Mouse (Mus musculus): ENCODE data around the gene Pin1rt1. TPM values are rescaled to one million over a fixed set of nuclear protein-coding genes. Genes with fewer than 3 reads are reported as not detected.

The Pin1rt1 gene
- polyA plus RNA-seq, 1 experiment: not detected

- WGBS: 81% methylated on average over 3 of the region's 3 CpGs
- no peak for TF ChIP-seq CTCF (IDR thresholded peaks at IDR 0.05; ENCODE audit: insufficient read depth, low read depth, low read length)
- no peak for TF ChIP-seq POLR2A (IDR thresholded peaks at IDR 0.05; ENCODE audit: insufficient read depth, low read depth, low read length)
- Histone ChIP-seq H3K27ac (ENCODE audit: insufficient read depth, low read depth, low read length) (no peak overlapping the region), H3K4me3 (ENCODE audit: insufficient read depth, low read depth, low read length) (no peak overlapping the region), H3K4me1 (ENCODE audit: control insufficient read depth, insufficient read depth, low read length) (no peaks in the 10 kb centered on the region)
Observed at GRCm38 (mm10) chr2:104677326-104677725, 38.9 kb downstream of the Pin1rt1 start.

GRCm38 (mm10) chr2:104671724-104672123 lies 44.5 kb downstream of the Pin1rt1 start:
- TF ChIP-seq POLR2A (IDR thresholded peaks at IDR 0.05; ENCODE audit: insufficient read depth, low read depth, low read length): no peak
- no peak for TF ChIP-seq CTCF (IDR thresholded peaks at IDR 0.05; ENCODE audit: insufficient read depth, low read depth, low read length)
- H3K27ac ChIP-seq (ENCODE audit: insufficient read depth, low read depth, low read length): no peak overlapping the region
- H3K4me3 ChIP-seq (ENCODE audit: insufficient read depth, low read depth, low read length): no peak overlapping the region
- no peaks in the 10 kb centered on the region for H3K4me1 ChIP-seq (ENCODE audit: control insufficient read depth, insufficient read depth, low read length)

GRCm38 (mm10) chr2:104669122-104669804 lies 46.9 kb downstream of the Pin1rt1 start:
- WGBS: 86% methylated on average over 6 of the region's 6 CpGs
- H3K4me1 ChIP-seq (ENCODE audit: control insufficient read depth, insufficient read depth, low read length): no peaks in the 10 kb centered on the region
- H3K4me3 ChIP-seq (ENCODE audit: insufficient read depth, low read depth, low read length): no peak overlapping the region
- no peak for TF ChIP-seq CTCF (IDR thresholded peaks at IDR 0.05; ENCODE audit: insufficient read depth, low read depth, low read length)
- no peak for TF ChIP-seq POLR2A (IDR thresholded peaks at IDR 0.05; ENCODE audit: insufficient read depth, low read depth, low read length)
- H3K27ac ChIP-seq (ENCODE audit: insufficient read depth, low read depth, low read length): no peak overlapping the region

Other genes starting within 250 kb of the Pin1rt1 start
- gene Hipk3, start 221.9 kb downstream of the Pin1rt1 start, polyA plus RNA-seq (2012; ENCODE audit: insufficient read depth, insufficient read length, low replicate concordance, missing spikeins): 61.3 TPM in 1 of 2 replicates, not detected in the other
- not detected in 2 replicates for gene Cstf3, start 125.9 kb downstream of the Pin1rt1 start, polyA plus RNA-seq (2012; ENCODE audit: insufficient read depth, insufficient read length, low replicate concordance, missing spikeins)
- not detected in 2 replicates for gene Tcp11l1, start 4.2 kb downstream of the Pin1rt1 start, polyA plus RNA-seq (2012; ENCODE audit: insufficient read depth, insufficient read length, low replicate concordance, missing spikeins)
- not detected in 2 replicates for gene Depdc7, start 26.5 kb upstream of the Pin1rt1 start, polyA plus RNA-seq (2012; ENCODE audit: insufficient read depth, insufficient read length, low replicate concordance, missing spikeins)
- gene Qser1, start 100.4 kb upstream of the Pin1rt1 start, polyA plus RNA-seq (2012; ENCODE audit: insufficient read depth, insufficient read length, low replicate concordance, missing spikeins): not detected in 2 replicates
- not detected in 2 replicates for gene Prrg4, start 133.5 kb upstream of the Pin1rt1 start, polyA plus RNA-seq (2012; ENCODE audit: insufficient read depth, insufficient read length, low replicate concordance, missing spikeins)
- not detected in 2 replicates for gene Ccdc73, start 151.4 kb upstream of the Pin1rt1 start, polyA plus RNA-seq (2012; ENCODE audit: insufficient read depth, insufficient read length, low replicate concordance, missing spikeins)

All from olfactory bulb, adult 2 months (tissue).